Mouse (Mus musculus) heart, postnatal 0 days (tissue): ENCODE measurements around the gene Ube2ql1.

ENCODE experiments used
- CTCF ChIP-seq: IDR thresholded peaks from 2 replicates; pipeline ENCODE4 v1.5.1; 2016; ENCODE audit warnings: antibody characterized with exemption, control low read depth, low read depth
- EP300 ChIP-seq: IDR thresholded peaks from 2 replicates; pipeline ENCODE4 v1.6.1; 2016; ENCODE audit warnings: antibody characterized with exemption, low read depth

GRCm38 (mm10) chr13:69672121-69672520, 67.6 kb downstream of the Ube2ql1 start:
- TF ChIP-seq EP300, result no peak
- TF ChIP-seq CTCF, result no peak
